Mouse (Mus musculus) frontal cortex, postnatal 36 days (tissue): ENCODE measurements at regions not wholly inside any gene's neighbourhood (a gene's known extent, or its start where the extent isn't known, plus 50 kb on each side); places are given as distances from the start of the nearest gene placed in this dataset.
A peak's percentile ranks its signal among the peaks of the same experiment; 100 is the strongest.

Source experiments
- DNase-seq, 2 experiments: peaks; one replicate each; pipeline ENCODE4 v3.0.0; 2022; ENCODE audit warnings: low spot score in 2 of 2

DNA sequence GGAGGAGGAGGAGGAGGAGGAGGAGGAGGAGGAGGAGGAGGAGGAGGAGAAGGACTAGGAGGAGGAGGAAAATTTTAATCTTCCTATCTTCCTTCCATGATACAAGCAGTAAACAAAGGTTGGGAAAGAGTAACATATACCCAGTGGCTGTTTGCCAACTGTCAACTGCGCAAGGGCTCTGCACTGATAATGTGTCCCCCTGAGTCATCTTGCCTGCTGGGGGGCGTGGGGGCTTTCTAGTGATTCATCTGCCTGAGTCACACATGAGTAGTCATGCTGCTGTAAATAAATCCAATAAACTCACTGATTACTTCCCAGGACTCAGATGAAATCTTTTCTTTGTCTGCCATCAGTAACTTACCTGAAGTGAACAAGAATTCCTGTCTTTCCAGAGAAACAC lies 110.2 kb downstream of the Tusc1 start:
- peak in 1 of 2 experiments; percentile 29 for DNase-seq

DNA sequence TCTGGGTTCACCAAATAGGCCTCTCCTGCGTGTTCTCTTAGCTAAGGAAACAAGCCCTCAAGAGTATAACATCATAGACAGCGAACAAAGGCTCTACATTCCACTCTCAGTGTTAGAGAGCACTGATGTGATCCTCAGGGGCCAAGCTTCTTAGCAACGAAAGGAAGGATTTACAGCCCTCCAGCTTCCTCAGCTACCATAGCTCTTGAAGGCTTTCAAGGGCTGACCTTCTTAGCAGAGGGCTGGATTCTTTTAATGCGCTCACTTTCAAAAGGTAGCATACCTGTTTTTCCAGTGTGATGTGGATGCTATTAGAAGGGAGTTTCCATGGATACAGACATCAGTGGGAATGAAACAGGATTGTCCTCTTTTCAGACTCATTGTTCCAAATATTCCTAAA lies 114.6 kb downstream of the Tusc1 start:
- no peak for DNase-seq

DNA sequence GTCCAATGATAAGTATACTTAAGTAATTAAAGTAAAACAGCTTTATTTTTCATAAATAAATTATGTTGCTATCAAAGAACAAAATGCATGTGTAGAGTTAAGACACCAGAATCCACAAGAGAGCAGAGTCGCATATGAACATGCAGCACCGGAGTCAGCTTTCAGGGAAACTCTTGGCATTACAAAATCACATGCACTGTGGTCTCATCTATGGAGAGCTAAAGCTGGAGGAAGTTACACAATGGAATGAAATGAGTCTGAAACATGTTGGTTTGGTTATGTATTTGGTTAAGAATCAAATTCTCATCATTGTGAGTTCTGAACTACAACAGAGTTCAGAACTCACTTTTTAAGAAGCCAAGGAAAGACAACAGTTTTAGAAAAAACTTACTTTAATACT lies 126.9 kb downstream of the Tusc1 start:
- DNase-seq = no peak

DNA sequence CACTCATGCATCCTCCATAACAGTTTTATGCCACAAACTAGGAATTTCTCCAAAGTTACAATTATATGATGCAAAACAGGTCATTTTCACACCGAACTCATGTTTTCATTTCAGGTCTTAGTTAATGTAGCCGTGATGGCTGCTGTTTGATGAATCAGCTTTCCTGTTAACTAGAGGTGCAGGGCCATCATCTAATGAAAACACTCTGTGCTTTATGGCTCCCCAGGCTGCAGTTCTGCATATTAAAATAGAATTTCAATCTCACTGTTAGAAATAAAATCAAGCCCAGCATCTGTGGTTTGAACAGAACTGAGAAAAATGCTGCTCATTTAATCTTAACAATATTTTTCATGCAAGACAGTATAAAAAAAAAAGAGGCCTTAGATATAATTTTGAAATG lies 135.5 kb downstream of the Tusc1 start:
- DNase-seq = peak in 1 of 2 experiments; percentile 3

DNA sequence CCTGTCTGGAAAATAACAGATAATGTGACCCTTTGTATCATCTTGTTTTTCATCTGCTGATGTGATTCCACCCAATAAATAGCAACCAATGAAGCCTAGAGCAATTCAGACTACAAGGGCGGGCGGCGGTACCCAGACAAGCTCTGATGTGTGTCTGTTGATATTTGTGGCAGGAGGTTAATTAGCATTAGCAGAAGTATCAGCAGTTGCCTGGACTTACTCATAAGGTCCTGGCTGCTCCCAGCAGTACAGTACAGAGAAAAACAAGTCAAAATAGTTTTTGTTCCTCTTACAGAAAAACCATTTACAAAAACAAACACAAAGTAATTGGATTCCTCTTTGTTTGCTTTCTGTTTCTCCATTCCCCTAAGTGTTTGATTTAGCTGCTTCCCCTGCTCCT lies 151.0 kb downstream of the Tusc1 start:
- no peak for DNase-seq
